Mouse (Mus musculus): Measurements from ENCODE around the gene Mrpl33. TPM values are rescaled to one million over a fixed set of nuclear protein-coding genes. Genes with fewer than 3 reads are reported as not detected.
A peak's percentile ranks its signal among the peaks of the same experiment; 100 is the strongest.
"Not testable (repeated sequence)": the region's sequence is repeated elsewhere in the genome, so short reads cannot be mapped to it uniquely, and the experiment has no call there.

The Mrpl33 gene
- polyA plus RNA-seq, 1 experiment: 196 TPM

GRCm38 (mm10) chr5:31597430-31597944 is 752 bp downstream of the Mrpl33 start:
- DNase-seq (ENCODE audit: low spot score): no peak

DNA sequence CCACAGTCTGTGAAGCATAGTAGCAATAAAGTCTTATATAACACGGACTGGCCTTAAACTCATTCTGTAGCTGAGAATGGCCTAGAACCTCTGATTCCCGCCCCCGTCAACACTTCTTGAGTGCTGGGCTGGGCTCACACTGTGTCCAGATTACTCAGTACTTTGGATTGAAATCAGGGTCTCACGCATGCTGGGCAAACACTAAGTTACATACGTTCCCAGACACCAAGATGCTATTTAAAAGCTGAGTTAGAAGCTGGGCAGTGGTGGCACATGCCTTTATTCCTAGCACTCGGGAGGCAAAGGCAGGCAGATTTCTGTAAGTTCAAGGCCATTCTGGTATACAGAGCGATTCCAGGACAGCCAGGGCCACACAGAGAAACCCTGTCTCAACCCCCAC is 1.4 kb downstream of the Mrpl33 start:
- DNase-seq (ENCODE audit: low spot score): no peak

DNA sequence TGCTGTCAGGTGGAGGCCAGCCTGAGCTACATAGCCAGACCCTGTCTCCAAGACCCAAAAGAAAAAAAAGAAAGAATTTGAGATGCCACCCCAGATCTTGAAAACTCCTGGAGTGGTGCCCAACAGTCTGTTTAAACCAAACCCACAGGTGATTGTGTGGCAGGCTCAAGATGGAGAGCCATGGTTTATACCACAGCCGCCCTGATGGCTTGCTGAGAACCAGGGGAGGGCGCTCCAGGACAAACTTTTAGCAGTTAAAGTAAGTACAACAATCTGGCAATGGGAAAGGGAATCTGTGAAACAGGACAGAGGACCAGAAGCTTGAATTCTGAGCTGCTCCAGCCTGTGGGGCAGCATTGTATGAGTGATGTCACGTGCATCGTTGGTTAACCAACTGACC is 1.8 kb downstream of the Mrpl33 start:
- DNase-seq (ENCODE audit: low spot score): no peak

DNA sequence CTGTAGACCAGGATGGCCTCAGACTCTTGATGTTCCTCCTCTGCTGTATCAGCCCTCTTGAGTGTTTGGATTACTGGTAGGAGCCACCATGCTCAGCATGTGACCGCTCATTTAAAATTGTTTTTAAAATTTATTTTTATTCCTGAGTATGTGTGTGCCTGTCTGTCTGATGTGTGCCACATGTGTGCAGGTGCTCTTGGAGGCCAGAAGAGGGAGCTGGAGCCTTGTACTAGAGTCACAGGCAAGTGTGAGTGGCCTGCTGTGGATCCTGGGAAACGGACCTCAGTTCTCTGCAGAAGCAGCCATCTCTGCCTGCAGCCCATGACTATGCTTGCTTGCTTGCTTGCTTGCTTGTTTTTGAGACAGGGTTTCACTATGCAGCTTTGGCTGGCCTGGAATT is 2.4 kb downstream of the Mrpl33 start:
- no peak for DNase-seq (ENCODE audit: low spot score)

- no peak for DNase-seq (ENCODE audit: low spot score)
These were observed 4.5 kb downstream of the Mrpl33 start for GRCm38 (mm10) chr5:31601162-31601722.

- DNase-seq (ENCODE audit: low spot score): peak; percentile 43
These were observed 5.6 kb downstream of the Mrpl33 start for GRCm38 (mm10) chr5:31602377-31602776.

DNA sequence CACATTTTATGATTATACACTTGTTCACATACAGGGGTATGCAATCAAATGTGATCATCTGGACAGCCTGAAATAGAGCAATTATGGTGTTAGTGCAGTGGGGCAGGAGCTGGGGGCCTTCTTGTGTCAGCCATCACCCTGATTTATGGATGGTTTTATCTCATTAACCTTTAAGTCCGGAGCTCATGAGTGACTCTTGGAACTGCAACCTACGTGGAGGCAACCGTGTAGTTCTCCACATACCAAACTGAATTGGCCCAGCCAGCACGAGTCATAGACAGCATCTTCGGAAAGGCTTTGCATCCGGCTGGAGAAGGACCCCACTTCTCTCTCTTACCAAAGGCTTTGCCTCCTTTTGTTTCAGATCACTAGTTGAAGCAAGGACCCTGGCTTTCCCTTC is 7.0 kb downstream of the Mrpl33 start:
- no peak for DNase-seq (ENCODE audit: low spot score)

DNA sequence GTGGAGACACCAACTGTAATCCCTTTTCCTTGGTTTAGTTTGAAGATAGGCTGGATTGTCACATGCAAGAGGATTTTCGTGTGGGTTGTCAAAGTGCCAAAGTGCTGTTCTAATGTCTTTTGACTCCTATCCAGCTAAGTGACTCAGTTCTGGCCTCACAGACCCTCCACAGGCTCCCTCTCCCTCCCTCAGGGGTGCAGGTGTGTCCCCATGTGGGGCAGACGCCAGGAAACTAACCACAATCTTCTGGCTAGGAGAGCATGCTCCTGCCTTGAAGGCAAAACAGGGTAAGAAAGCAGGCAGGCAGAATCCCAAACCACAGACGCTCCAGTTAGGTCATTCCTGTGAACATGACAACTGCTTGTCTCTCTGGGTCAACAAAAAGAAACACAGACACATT is 9.4 kb downstream of the Mrpl33 start:
- DNase-seq (ENCODE audit: low spot score): no peak

GRCm38 (mm10) chr5:31610376-31611086 is 13.8 kb downstream of the Mrpl33 start:
- DNase-seq (ENCODE audit: low spot score): no peak

DNA sequence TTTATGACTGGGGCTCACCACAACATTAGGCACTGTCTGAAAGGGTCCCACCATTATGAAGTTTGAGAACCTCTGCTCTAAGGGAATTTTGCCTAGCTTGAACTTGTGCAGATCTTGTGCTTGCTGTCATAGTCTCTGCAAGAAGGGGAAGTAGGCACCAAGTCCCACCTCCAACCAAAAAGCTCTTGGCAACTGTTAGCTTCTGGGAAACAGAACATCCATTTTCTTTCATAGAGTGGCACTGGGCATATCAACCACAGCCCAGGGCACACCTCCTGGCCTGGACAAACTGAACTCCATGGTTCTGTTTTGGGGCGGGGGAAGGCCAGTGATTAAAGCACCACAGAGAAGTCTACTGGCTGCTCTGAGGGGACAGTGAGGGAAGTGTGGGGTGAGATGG is 14.5 kb downstream of the Mrpl33 start:
- no peak for DNase-seq (ENCODE audit: low spot score)

DNA sequence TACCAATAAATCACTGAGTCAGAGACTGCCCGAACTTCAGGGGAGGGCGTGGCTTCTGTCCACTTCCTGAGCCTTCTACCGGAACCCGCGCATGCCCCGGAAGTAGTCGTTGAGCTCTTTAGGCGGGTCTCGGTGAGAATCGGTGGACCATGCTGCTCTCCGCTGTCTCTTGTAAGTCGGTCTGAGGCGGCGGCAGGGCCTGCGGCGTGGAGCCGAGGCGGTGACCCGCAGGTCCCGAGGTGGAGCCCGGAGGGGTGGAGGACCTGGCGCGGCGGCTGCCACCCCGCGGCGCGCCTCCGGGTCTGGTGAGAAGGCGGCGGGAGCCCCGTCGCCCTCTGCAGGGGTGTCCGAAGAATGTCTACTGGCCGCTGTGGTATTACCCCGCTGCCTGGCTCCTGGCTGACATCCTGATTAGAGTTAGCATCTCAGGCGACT is 17.1 kb downstream of the Mrpl33 start:
- DNase-seq (ENCODE audit: low spot score): peak; percentile 78

GRCm38 (mm10) chr5:31614339-31615025 is 17.7 kb downstream of the Mrpl33 start:
- no peak for DNase-seq (ENCODE audit: low spot score)

- DNase-seq (ENCODE audit: low spot score): no peak
These were observed 23.6 kb downstream of the Mrpl33 start for GRCm38 (mm10) chr5:31620326-31620725.

- no peak for DNase-seq (ENCODE audit: low spot score)
These were observed 30.4 kb downstream of the Mrpl33 start for GRCm38 (mm10) chr5:31627117-31627516.

GRCm38 (mm10) chr5:31627562-31628526 is 31.1 kb downstream of the Mrpl33 start:
- DNase-seq (ENCODE audit: low spot score): no peak

DNA sequence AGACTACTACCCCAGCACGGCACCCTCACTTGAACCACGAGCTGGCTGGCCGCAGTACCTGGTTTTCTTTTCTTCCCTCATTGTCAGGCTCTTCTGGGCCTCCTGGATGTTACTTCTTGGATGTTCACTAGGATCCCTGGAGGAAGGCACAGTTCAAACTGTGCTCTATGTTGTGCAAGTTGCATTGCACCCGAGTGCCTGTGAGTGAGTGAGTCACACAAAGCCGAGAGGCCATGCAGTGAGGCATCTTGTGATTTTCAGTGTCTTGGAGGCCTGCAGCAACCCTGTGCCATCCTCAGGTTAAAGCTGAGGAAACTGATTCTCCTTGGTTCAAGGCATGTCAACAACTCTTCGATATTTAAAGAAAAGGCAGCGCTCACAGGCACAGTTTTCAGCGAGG is 31.8 kb downstream of the Mrpl33 start:
- DNase-seq (ENCODE audit: low spot score): no peak

GRCm38 (mm10) chr5:31630064-31630463 is 33.3 kb downstream of the Mrpl33 start:
- no peak for DNase-seq (ENCODE audit: low spot score)

GRCm38 (mm10) chr5:31631169-31631568 is 34.4 kb downstream of the Mrpl33 start:
- DNase-seq (ENCODE audit: low spot score): not testable (repeated sequence)

- DNase-seq (ENCODE audit: low spot score): no peak
These were observed 37.4 kb downstream of the Mrpl33 start for GRCm38 (mm10) chr5:31634161-31634560.

DNA sequence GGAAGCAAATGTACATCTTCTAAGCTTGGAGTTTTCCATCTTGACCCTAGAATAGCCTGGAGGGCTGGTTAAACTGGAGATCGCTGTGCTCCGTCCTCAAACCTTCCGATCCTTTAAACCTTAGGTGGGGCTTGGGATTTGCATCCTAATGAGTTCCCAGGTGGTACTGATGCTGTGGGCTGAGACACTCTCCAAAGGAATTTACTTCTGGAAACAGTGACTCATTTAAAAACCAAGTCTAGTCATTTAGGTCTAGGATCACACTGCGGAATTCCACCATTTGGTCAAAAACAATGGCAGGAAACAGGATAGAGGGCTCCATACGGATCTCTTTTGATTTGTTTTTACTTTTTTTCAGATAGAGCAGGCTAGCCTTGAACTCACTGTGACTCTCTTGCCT is 37.9 kb downstream of the Mrpl33 start:
- no peak for DNase-seq (ENCODE audit: low spot score)

- no peak for DNase-seq (ENCODE audit: low spot score)
These were observed 40.0 kb downstream of the Mrpl33 start for GRCm38 (mm10) chr5:31636636-31637253.

Measured in urinary bladder, adult 2 months (tissue).